Mouse (Mus musculus) thymus, adult 2 months (tissue): ENCODE results near the gene Jph4. TPM values are rescaled to one million over a fixed set of nuclear protein-coding genes. Genes with fewer than 3 reads are reported as not detected.

Experiments
- DNase-seq: peaks from one replicate; pipeline ENCODE4 v3.0.0; 2021
- H3K27ac ChIP-seq: fragments of 200-500 bp; 2 replicates; pipeline ENCODE4 v1.5.1; 2012; ENCODE audit warnings: low read length, control low read depth; ENCODE audit not compliant: control insufficient read depth, insufficient read depth
- H3K27me3 ChIP-seq: fragments of 200-500 bp; 2 replicates; pipeline ENCODE4 v1.6.1; 2012; ENCODE audit warnings: mild to moderate bottlenecking, low read length, moderate library complexity, mixed read lengths; ENCODE audit not compliant: control insufficient read depth, insufficient read depth
- H3K36me3 ChIP-seq: fragments of 200-500 bp; 2 replicates; pipeline ENCODE4 v1.6.1; 2012; ENCODE audit warnings: mild to moderate bottlenecking, low read length, moderate library complexity; ENCODE audit not compliant: control insufficient read depth, insufficient read depth
- H3K4me1 ChIP-seq: fragments of 200-500 bp; replicated peaks from 2 replicates; pipeline ENCODE4 v1.6.1; 2012; ENCODE audit warnings: low read length; ENCODE audit not compliant: control insufficient read depth, insufficient read depth
- H3K4me3 ChIP-seq: fragments of 200-500 bp; 2 replicates; pipeline ENCODE4 v1.5.1; 2012; ENCODE audit warnings: mild to moderate bottlenecking, low read length, control low read depth, moderate library complexity; ENCODE audit not compliant: control insufficient read depth, insufficient read depth
- CTCF ChIP-seq: fragments of 200-500 bp; IDR thresholded peaks from 2 replicates; pipeline ENCODE4 v1.5.1; 2012; ENCODE audit warnings: mild to moderate bottlenecking, control low read depth, low read length, moderate library complexity, borderline replicate concordance; ENCODE audit not compliant: control insufficient read depth, poor library complexity, insufficient read depth; ENCODE audit errors: extremely low read depth
- POLR2A ChIP-seq: fragments of 200-500 bp; IDR thresholded peaks from 2 replicates; pipeline ENCODE4 v1.6.1; 2012; ENCODE audit warnings: mild to moderate bottlenecking, low read length, control low read depth, moderate library complexity; ENCODE audit not compliant: control insufficient read depth, poor library complexity, insufficient read depth; ENCODE audit errors: extremely low read depth
- WGBS: fragments of 180-500 bp; shearing (Covaris S2); methylation state at CpG from one replicate; pipeline ENCODE4 v1.1.7; 2018; 5-methylcytosine and 5-hydroxymethylcytosine counted together
- polyA plus RNA-seq: library from polyadenylated mRNA; depleted of rRNA; stranded (reverse); fragments of >200 nt; gene quantifications from 2 replicates; pipeline ENCODE4 v1.2.3, GENCODE M21; 2012

Gene Jph4
- polyA plus RNA-seq, 1 experiment: 0.51 TPM

- H3K4me3 ChIP-seq: no peak overlapping the region
- no peak for TF ChIP-seq POLR2A
- TF ChIP-seq CTCF: no peak
- no peaks in the 10 kb centered on the region for H3K27me3 ChIP-seq
- no peaks in the 10 kb centered on the region for H3K36me3 ChIP-seq
- WGBS: 88% methylated on average over 13 of the region's 13 CpGs
- peaks cover 16% of the 10 kb centered on the region for H3K4me1 ChIP-seq
- H3K27ac ChIP-seq: no peak overlapping the region
- DNase-seq: no peak
Observed at GRCm38 (mm10) chr14:55089199-55089947, 27.4 kb downstream of the Jph4 start.

DNA sequence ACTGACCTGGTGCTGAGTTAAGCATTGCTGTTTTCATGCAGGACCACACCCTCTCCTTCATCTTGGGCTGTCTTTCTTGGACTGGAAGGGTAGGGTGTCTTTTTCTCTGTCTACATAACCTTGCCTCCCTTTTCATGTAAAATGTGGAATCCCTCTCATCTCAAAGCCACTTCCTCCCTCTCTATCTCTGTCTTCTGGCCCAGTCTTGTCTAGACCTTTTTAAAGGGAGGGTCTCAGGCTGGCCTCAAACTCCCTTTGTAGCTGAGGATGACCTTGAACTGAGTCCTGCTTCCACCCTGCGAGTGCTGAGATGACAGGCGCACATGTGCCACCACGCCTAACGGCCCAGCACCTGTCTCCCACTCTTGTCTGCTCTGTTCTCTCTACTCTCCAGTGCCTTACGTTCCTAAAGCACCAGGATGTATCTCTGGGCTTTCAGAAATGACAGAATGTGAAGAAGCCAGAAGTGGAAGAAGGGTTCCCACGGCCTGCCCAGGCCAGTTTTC is 30.7 kb downstream of the Jph4 start:
- TF ChIP-seq CTCF (no peak), POLR2A (no peak)
- Histone ChIP-seq H3K4me1 (peaks cover 9% of the 10 kb centered on the region), H3K27me3 (no peaks in the 10 kb centered on the region), H3K4me3 (no peak overlapping the region), H3K36me3 (no peaks in the 10 kb centered on the region), H3K27ac (no peak overlapping the region)
- WGBS: 81% methylated on average over 6 of the region's 6 CpGs
- DNase-seq: no peak

DNA sequence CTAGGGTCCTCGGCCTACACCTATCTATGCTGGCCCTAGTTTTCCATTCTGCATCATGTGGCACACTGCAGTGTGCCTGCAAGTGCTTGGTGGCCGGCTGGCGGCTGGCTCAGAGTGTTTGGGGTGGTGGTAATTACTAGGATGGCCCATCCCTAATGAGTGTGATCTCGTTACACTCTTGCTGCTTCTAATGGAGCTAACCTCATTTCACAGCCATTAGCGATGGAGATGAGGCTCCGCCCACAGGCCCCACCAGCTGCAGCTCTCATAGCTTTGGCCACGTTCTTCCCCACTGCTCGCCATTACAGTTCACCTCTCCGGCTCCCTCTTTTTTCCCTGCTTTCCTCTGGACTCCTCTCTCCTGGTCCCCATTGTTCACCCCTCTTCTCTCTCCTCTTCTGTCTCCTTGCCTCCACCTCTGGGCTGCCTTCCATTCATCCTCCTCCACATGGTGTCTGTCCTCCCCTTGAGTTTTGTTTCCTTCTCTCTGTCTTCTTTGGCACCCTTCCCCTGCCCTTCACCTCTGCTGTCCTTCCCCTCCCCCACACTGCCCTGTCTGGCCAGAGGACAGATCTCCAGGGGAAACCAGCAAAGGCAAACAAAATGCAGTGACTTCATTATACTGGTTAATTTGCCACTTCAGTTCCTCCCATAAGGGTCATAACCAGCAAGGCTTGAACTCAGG is 31.3 kb downstream of the Jph4 start:
- 94% methylated on average over 9 of the region's 9 CpGs for WGBS
- Histone ChIP-seq H3K27ac (no peak overlapping the region), H3K4me3 (no peak overlapping the region), H3K27me3 (no peaks in the 10 kb centered on the region), H3K4me1 (peaks cover 8% of the 10 kb centered on the region), H3K36me3 (no peaks in the 10 kb centered on the region)
- no peak for DNase-seq
- TF ChIP-seq CTCF: no peak
- no peak for TF ChIP-seq POLR2A

DNA sequence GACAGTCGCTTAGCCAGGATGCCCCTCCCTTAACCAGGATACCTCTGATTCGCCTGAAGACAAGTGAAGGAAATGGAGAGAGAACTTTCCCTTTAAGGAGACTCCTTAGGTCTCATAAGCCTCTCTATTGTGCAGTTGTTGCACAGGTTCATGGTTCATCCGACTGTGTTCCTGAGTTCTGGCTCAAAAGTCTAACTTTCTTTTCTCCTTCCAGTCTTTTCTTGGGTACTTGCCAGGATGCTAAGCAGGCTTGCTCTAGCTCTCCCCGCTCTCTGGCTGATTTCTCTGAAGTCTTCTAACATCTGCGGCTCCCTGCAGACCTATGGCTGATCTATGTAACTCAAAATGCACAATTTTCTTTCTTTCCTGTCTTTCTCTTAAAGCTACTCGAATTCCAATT is 33.3 kb downstream of the Jph4 start:
- no peak overlapping the region for H3K27ac ChIP-seq
- TF ChIP-seq POLR2A (no peak), CTCF (no peak)

DNA sequence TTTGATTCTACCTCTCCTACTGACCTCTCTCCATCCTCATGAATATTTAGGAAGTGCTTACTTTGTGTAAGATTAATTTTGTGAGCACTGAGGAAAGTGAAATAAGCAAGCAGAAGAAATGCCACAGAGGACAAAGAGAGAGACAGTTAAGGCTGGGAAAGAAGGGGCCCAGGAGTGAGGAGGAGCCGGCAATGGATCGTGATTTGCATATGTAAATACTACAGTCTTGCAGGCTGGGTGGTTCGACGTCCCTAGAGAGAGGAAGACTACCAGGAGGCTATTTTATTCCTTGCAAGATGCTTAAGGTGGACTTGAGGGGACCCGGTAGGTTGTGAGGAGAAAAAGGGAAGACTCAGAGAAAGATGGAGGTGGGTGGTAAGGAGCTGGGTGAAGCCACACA is 35.6 kb downstream of the Jph4 start:
- no peaks in the 10 kb centered on the region; the same call in 1 of the 2 replicates for H3K27me3 ChIP-seq
- DNase-seq: no peak
- no peak overlapping the region for H3K4me3 ChIP-seq
- 92% methylated on average over 5 of the region's 5 CpGs for WGBS
- H3K36me3 ChIP-seq: no peaks in the 10 kb centered on the region
- H3K4me1 ChIP-seq: peaks cover 14% of the 10 kb centered on the region
- H3K27ac ChIP-seq: no peak overlapping the region
- TF ChIP-seq CTCF: no peak
- TF ChIP-seq POLR2A: no peak

More for the DNA sequence above, 33.3 kb downstream of the Jph4 start:
- DNase-seq: no peak
- whole genome bisulfite sequencing: 91% methylated on average over 6 of the region's 6 CpGs
- H3K4me3 ChIP-seq: no peak overlapping the region
- H3K4me1 ChIP-seq: peaks cover 13% of the 10 kb centered on the region
- no peaks in the 10 kb centered on the region; the same call in 1 of the 2 replicates for H3K27me3 ChIP-seq
- H3K36me3 ChIP-seq: no peaks in the 10 kb centered on the region

GRCm38 (mm10) chr14:55079214-55079970 is 37.3 kb downstream of the Jph4 start:
- WGBS: 44% methylated on average over 8 of the region's 8 CpGs
- no peak overlapping the region for H3K4me3 ChIP-seq
- peaks cover 6% of the 10 kb centered on the region for H3K4me1 ChIP-seq
- TF ChIP-seq POLR2A (no peak), CTCF (peak; percentile 92)
- DNase-seq: peak; percentile 75
- H3K27me3 ChIP-seq: no peaks in the 10 kb centered on the region; the same call in 1 of the 2 replicates
- no peaks in the 10 kb centered on the region for H3K36me3 ChIP-seq
- no peak overlapping the region for H3K27ac ChIP-seq
